Mouse (Mus musculus): ENCODE measurements around the gene Haao. TPM values are rescaled to one million over a fixed set of nuclear protein-coding genes. Genes with fewer than 3 reads are reported as not detected.

The Haao gene
- 0.10 and 0.29 TPM in 2 replicates for polyA plus RNA-seq (2015; fragmentation: Nextera tagmentation; extraction: Ambion mirVana)

- Histone ChIP-seq H3K9ac (no peak within 1 kb of the TSS), H3K4me1 (replicated peaks) (peaks cover 17% of the 10 kb centered on the region), H3K27me3 (no peaks in the 10 kb centered on the region), H3K36me3 (no peaks in the 10 kb centered on the region), H3K4me3 (no peak within 1 kb of the TSS), H3K4me2 (no peak within 1 kb of the TSS), H3K9me3 (no peaks in the 10 kb centered on the region), H3K27ac (replicated peaks) (no peak within 1 kb of the TSS)
- 87% methylated on average over 3 of the region's 3 CpGs for whole genome bisulfite sequencing
- no peak for ATAC-seq (ENCODE audit: low FRiP score, low read depth)
These were observed at the start of gene Haao for GRCm38 (mm10) chr17:83847815-83848214. Gene Haao (minus strand): TSS chr17:83847963.

GRCm38 (mm10) chr17:83897361-83897799 is 49.6 kb upstream of the Haao start:
- H3K27ac ChIP-seq (replicated peaks), result no peak overlapping the region
- no peak overlapping the region for H3K4me2 ChIP-seq
- no peaks in the 10 kb centered on the region for H3K9me3 ChIP-seq
- H3K4me1 ChIP-seq (replicated peaks), result no peaks in the 10 kb centered on the region
- no peaks in the 10 kb centered on the region for H3K27me3 ChIP-seq
- no peak for ATAC-seq (ENCODE audit: low FRiP score, low read depth)
- H3K36me3 ChIP-seq, result no peaks in the 10 kb centered on the region
- H3K9ac ChIP-seq, result no peak overlapping the region
- 64% methylated on average over 8 of the region's 8 CpGs for WGBS
- no peak overlapping the region for H3K4me3 ChIP-seq

GRCm38 (mm10) chr17:83896723-83897122 is 49.0 kb upstream of the Haao start:
- ATAC-seq (ENCODE audit: low FRiP score, low read depth), result no peak
- H3K4me2 ChIP-seq, result no peak overlapping the region
- no peaks in the 10 kb centered on the region for H3K36me3 ChIP-seq
- H3K27me3 ChIP-seq, result no peaks in the 10 kb centered on the region
- no peak overlapping the region for H3K4me3 ChIP-seq
- WGBS, result 28% methylated on average over 10 of the region's 10 CpGs
- H3K9me3 ChIP-seq, result no peaks in the 10 kb centered on the region
- no peak overlapping the region for H3K27ac ChIP-seq (replicated peaks)
- H3K4me1 ChIP-seq (replicated peaks), result no peaks in the 10 kb centered on the region
- H3K9ac ChIP-seq, result no peak overlapping the region

- Histone ChIP-seq H3K27ac (replicated peaks) (0 out of 2 replicates have a peak overlapping the region, but pooled peaks have one; percentile 34), H3K9me3 (no peaks in the 10 kb centered on the region), H3K36me3 (no peaks in the 10 kb centered on the region), H3K4me3 (no peak overlapping the region), H3K9ac (no peak overlapping the region), H3K4me2 (no peak overlapping the region), H3K4me1 (replicated peaks) (peaks cover 7% of the 10 kb centered on the region; the same call in 1 of the 2 replicates), H3K27me3 (no peaks in the 10 kb centered on the region)
- ATAC-seq (ENCODE audit: low FRiP score, low read depth), result no peak
- 54% methylated on average over 8 of the region's 8 CpGs for WGBS
These were observed 47.6 kb upstream of the Haao start for GRCm38 (mm10) chr17:83895321-83895770.

- Histone ChIP-seq H3K27ac (replicated peaks) (no peak overlapping the region), H3K27me3 (no peaks in the 10 kb centered on the region), H3K4me1 (replicated peaks) (peaks cover 20% of the 10 kb centered on the region; the same call in 1 of the 2 replicates), H3K9ac (no peak overlapping the region), H3K36me3 (no peaks in the 10 kb centered on the region), H3K4me3 (no peak overlapping the region), H3K9me3 (no peaks in the 10 kb centered on the region), H3K4me2 (no peak overlapping the region)
- WGBS, result 93% methylated on average over 4 of the region's 4 CpGs
- ATAC-seq (ENCODE audit: low FRiP score, low read depth), result no peak
These were observed 45.4 kb upstream of the Haao start for GRCm38 (mm10) chr17:83893134-83893533.

GRCm38 (mm10) chr17:83891864-83892263 is 44.1 kb upstream of the Haao start:
- H3K9ac ChIP-seq, result no peak overlapping the region
- H3K4me1 ChIP-seq (replicated peaks), result peaks cover 20% of the 10 kb centered on the region; the same call in 1 of the 2 replicates
- no peaks in the 10 kb centered on the region for H3K27me3 ChIP-seq
- no peak overlapping the region for H3K27ac ChIP-seq (replicated peaks)
- no peak overlapping the region for H3K4me3 ChIP-seq
- no peaks in the 10 kb centered on the region for H3K9me3 ChIP-seq
- no peaks in the 10 kb centered on the region for H3K36me3 ChIP-seq
- H3K4me2 ChIP-seq, result no peak overlapping the region
- no peak for ATAC-seq (ENCODE audit: low FRiP score, low read depth)
- 66% methylated on average over 9 of the region's 9 CpGs for WGBS

GRCm38 (mm10) chr17:83890373-83890696 is 42.6 kb upstream of the Haao start:
- no peaks in the 10 kb centered on the region for H3K27me3 ChIP-seq
- WGBS, result 69% methylated on average over 5 of the region's 5 CpGs
- no peak for ATAC-seq (ENCODE audit: low FRiP score, low read depth)
- no peaks in the 10 kb centered on the region for H3K36me3 ChIP-seq
- H3K27ac ChIP-seq (replicated peaks), result peak overlapping the region; percentile 58
- H3K9ac ChIP-seq, result no peak overlapping the region
- peaks cover 20% of the 10 kb centered on the region; the same call in 1 of the 2 replicates for H3K4me1 ChIP-seq (replicated peaks)
- H3K9me3 ChIP-seq, result no peaks in the 10 kb centered on the region
- no peak overlapping the region for H3K4me3 ChIP-seq
- no peak overlapping the region for H3K4me2 ChIP-seq

- Histone ChIP-seq H3K9ac (no peak overlapping the region), H3K4me2 (no peak overlapping the region), H3K9me3 (no peaks in the 10 kb centered on the region), H3K4me1 (replicated peaks) (peaks cover 20% of the 10 kb centered on the region; the same call in 1 of the 2 replicates), H3K27ac (replicated peaks) (peak overlapping the region; percentile 58), H3K27me3 (no peaks in the 10 kb centered on the region), H3K36me3 (no peaks in the 10 kb centered on the region), H3K4me3 (no peak overlapping the region)
- peak; percentile 88 for ATAC-seq (ENCODE audit: low FRiP score, low read depth)
- WGBS, result 40% methylated on average over 13 of the region's 13 CpGs
These were observed 42.1 kb upstream of the Haao start for GRCm38 (mm10) chr17:83889691-83890372.

GRCm38 (mm10) chr17:83889329-83889690 is 41.5 kb upstream of the Haao start:
- Histone ChIP-seq H3K4me1 (replicated peaks) (peaks cover 20% of the 10 kb centered on the region; the same call in 1 of the 2 replicates), H3K9me3 (no peaks in the 10 kb centered on the region), H3K4me2 (no peak overlapping the region), H3K36me3 (no peaks in the 10 kb centered on the region), H3K4me3 (no peak overlapping the region), H3K27ac (replicated peaks) (peak overlapping the region; percentile 58), H3K27me3 (no peaks in the 10 kb centered on the region), H3K9ac (no peak overlapping the region)
- WGBS, result 79% methylated on average over 5 of the region's 5 CpGs
- ATAC-seq (ENCODE audit: low FRiP score, low read depth), result peak; percentile 50; the same call in 1 of the 2 replicates

GRCm38 (mm10) chr17:83887241-83887640 is 39.5 kb upstream of the Haao start:
- no peak overlapping the region for H3K9ac ChIP-seq
- WGBS, result 81% methylated on average over 5 of the region's 5 CpGs
- no peak for ATAC-seq (ENCODE audit: low FRiP score, low read depth)

GRCm38 (mm10) chr17:83886395-83886794 is 38.6 kb upstream of the Haao start:
- Histone ChIP-seq H3K27me3 (no peaks in the 10 kb centered on the region), H3K36me3 (no peaks in the 10 kb centered on the region), H3K9me3 (no peaks in the 10 kb centered on the region), H3K4me1 (replicated peaks) (peaks cover 20% of the 10 kb centered on the region; the same call in 1 of the 2 replicates), H3K4me3 (no peak overlapping the region), H3K4me2 (no peak overlapping the region), H3K9ac (no peak overlapping the region), H3K27ac (replicated peaks) (no peak overlapping the region)
- no peak for ATAC-seq (ENCODE audit: low FRiP score, low read depth)
- WGBS, result 89% methylated on average over 3 of the region's 3 CpGs

More at GRCm38 (mm10) chr17:83887241-83887640, 39.5 kb upstream of the Haao start:
- Histone ChIP-seq H3K4me3 (no peak overlapping the region), H3K9me3 (no peaks in the 10 kb centered on the region), H3K36me3 (no peaks in the 10 kb centered on the region), H3K27ac (replicated peaks) (no peak overlapping the region), H3K27me3 (no peaks in the 10 kb centered on the region), H3K4me2 (no peak overlapping the region), H3K4me1 (replicated peaks) (peaks cover 20% of the 10 kb centered on the region; the same call in 1 of the 2 replicates)

- Histone ChIP-seq H3K9me3 (no peaks in the 10 kb centered on the region), H3K27ac (replicated peaks) (no peak overlapping the region), H3K36me3 (no peaks in the 10 kb centered on the region), H3K4me2 (no peak overlapping the region), H3K9ac (no peak overlapping the region), H3K27me3 (no peaks in the 10 kb centered on the region), H3K4me1 (replicated peaks) (peaks cover 16% of the 10 kb centered on the region; the same call in 1 of the 2 replicates), H3K4me3 (no peak overlapping the region)
- no peak for ATAC-seq (ENCODE audit: low FRiP score, low read depth)
- 88% methylated on average over 5 of the region's 5 CpGs for WGBS
These were observed 38.0 kb upstream of the Haao start for GRCm38 (mm10) chr17:83885750-83886149.

Measured in hindbrain, embryonic 15.5 days (tissue).